Mouse (Mus musculus) ES-Bruce4 (cell line): ENCODE measurements at regions not wholly inside any gene's neighbourhood (a gene's known extent, or its start where the extent isn't known, plus 50 kb on each side); places are given as distances from the start of the nearest gene placed in this dataset.
"Not testable (repeated sequence)": the region's sequence is repeated elsewhere in the genome, so short reads cannot be mapped to it uniquely, and the experiment has no call there.

Experiments used
- H3K27ac ChIP-seq: 2 replicates; pipeline ENCODE4 v1.5.1; 2012; ENCODE audit warnings: low read length, inconsistent platforms; ENCODE audit not compliant: insufficient read depth
- H3K27me3 ChIP-seq: 2 replicates; pipeline ENCODE4 v1.6.1; 2012; ENCODE audit warnings: mild to moderate bottlenecking, low read length, inconsistent platforms; ENCODE audit not compliant: control insufficient read depth, poor library complexity, insufficient read depth, severe bottlenecking
- H3K36me3 ChIP-seq: 2 replicates; pipeline ENCODE4 v1.6.1; 2012; ENCODE audit warnings: inconsistent platforms, mild to moderate bottlenecking, low read length, moderate library complexity; ENCODE audit not compliant: control insufficient read depth, poor library complexity, insufficient read depth, severe bottlenecking
- H3K4me1 ChIP-seq: one replicate; pipeline ENCODE4 v1.8.1; 2011; ENCODE audit warnings: low read length; ENCODE audit not compliant: control insufficient read depth, insufficient read depth
- H3K4me3 ChIP-seq: 2 replicates; pipeline ENCODE4 v1.5.1; 2011; ENCODE audit warnings: low read depth, mild to moderate bottlenecking, low read length
- H3K9ac ChIP-seq: 2 replicates; pipeline ENCODE4 v1.6.1; 2012; ENCODE audit warnings: low read depth, mild to moderate bottlenecking, inconsistent platforms; ENCODE audit not compliant: poor library complexity, severe bottlenecking
- H3K9me3 ChIP-seq: replicated peaks from 2 replicates; pipeline ENCODE4 v1.6.1; 2012; ENCODE audit warnings: mild to moderate bottlenecking, low read length, inconsistent platforms; ENCODE audit not compliant: control insufficient read depth, poor library complexity, insufficient read depth, severe bottlenecking
- CTCF ChIP-seq: IDR thresholded peaks from one replicate; pipeline ENCODE4 v1.8.1; 2011; ENCODE audit warnings: low read depth, low read length
- EP300 ChIP-seq: IDR thresholded peaks from 2 replicates; pipeline ENCODE4 v1.6.1; 2011; ENCODE audit warnings: low read depth, low read length; ENCODE audit not compliant: insufficient read depth
- POLR2A ChIP-seq: IDR thresholded peaks from one replicate; pipeline ENCODE4 v1.8.1; 2011; ENCODE audit warnings: low read length; ENCODE audit not compliant: insufficient read depth

DNA sequence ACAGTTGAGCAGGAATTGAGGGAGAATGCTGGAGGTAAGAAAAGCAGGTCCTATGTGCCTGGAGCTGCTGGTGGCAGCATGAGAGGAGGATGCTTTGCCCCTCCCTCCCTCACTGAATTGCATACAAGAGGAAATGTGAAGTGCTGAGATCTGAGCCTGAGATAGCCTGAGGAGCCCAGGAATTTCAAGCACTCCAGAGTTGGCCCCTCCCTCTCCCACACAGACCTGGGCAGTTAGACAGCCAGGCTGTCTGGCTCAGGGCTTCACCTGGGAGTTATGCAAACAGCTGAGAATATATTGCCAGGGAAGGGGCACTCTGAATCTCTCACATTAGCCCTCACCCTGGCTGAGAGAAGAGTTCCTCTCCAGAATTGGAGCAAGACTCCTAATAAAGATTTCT, 937.8 kb upstream of the Zfp386 start:
- H3K27me3 ChIP-seq = no peaks in the 10 kb centered on the region
- no peak overlapping the region for H3K27ac ChIP-seq
- TF ChIP-seq POLR2A = no peak
- no peak for TF ChIP-seq CTCF
- TF ChIP-seq EP300 = no peak
- H3K4me3 ChIP-seq = no peak overlapping the region
- H3K36me3 ChIP-seq = no peaks in the 10 kb centered on the region
- no peaks in the 10 kb centered on the region for H3K4me1 ChIP-seq
- no peak overlapping the region for H3K9ac ChIP-seq
- no peaks in the 10 kb centered on the region for H3K9me3 ChIP-seq

DNA sequence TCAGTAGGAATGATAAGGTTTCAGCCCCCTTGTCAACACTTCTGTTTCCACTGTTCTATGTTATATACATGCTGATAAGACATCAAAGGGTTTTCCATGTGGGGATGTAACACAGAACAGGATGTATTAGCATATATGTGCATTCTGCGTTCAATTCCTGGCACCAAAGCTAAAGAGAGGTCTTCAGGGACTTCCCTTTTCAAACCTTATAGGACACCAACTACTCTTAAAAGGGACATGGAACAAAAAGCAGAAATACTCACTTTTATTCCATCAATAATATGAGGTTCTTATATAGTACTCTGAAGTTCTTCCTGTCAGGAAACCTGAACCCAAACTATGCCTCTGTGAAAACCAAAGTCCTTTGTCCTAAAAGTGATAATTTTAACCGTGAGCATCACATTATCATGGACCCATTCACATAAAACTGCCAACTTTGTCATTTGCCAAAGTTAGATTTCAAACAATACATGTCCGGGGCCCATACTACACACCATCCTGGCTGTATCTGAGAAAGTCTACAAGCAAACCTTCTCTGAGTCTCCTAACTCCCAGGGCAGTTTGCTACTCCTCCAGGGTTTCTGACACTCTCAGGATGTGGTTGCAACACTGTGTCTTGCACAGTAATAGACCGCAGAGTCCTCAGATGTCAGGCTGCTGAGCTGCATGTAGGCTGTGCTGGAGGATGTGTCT, 928.2 kb upstream of the Zfp386 start:
- H3K4me1 ChIP-seq, H3K27ac ChIP-seq, H3K27me3 ChIP-seq, H3K36me3 ChIP-seq, H3K9ac ChIP-seq, H3K4me3 ChIP-seq, H3K9me3 ChIP-seq: not testable (repeated sequence)

DNA sequence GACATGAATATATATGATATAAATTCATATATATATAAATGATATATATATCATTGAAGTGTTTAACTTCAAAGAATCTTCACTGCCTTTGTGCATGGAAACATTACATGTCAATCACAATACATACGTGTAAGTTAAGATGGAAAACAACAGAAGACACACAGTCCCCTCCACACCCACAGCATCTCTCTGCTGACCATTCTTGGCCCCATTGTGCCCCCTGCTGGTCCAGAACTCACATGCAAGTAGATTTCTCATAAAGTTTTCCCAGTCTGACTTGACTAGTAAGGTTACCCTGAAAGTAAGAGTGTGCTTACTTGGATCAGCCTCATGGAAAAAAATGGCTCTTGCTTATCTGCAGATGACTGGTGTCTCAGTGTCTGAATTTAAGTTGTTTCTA, 926.3 kb upstream of the Zfp386 start:
- H3K9me3 ChIP-seq = no peaks in the 10 kb centered on the region
- no peak overlapping the region for H3K4me3 ChIP-seq
- H3K27ac ChIP-seq = no peak overlapping the region
- TF ChIP-seq CTCF = no peak
- no peak for TF ChIP-seq EP300
- TF ChIP-seq POLR2A = no peak
- H3K27me3 ChIP-seq = no peaks in the 10 kb centered on the region
- no peaks in the 10 kb centered on the region for H3K36me3 ChIP-seq
- no peak overlapping the region for H3K9ac ChIP-seq
- H3K4me1 ChIP-seq = no peaks in the 10 kb centered on the region

DNA sequence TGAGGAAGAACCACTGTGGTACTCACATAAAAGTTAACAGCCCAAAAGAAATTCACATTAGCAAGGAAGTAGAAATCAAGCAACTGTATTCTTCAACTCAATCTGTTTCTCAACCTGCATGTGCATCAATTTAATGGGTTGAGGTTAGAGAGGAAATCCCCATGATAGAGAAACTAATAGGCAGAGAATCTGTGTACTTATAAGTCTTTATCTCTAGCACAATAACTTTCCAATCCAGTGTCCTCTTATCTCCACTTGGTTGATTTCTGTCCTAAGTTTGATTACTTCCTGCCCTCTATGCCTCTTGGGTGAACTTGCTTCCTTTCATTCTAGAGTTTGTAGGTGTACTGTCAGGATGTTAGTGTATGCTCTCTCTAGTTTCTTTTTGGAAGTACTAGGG, 925.6 kb upstream of the Zfp386 start:
- H3K4me1 ChIP-seq = no peaks in the 10 kb centered on the region
- H3K36me3 ChIP-seq = no peaks in the 10 kb centered on the region
- H3K9ac ChIP-seq = no peak overlapping the region
- H3K27me3 ChIP-seq = no peaks in the 10 kb centered on the region
- H3K4me3 ChIP-seq = no peak overlapping the region
- TF ChIP-seq POLR2A = no peak
- TF ChIP-seq CTCF = no peak
- no peak for TF ChIP-seq EP300
- H3K27ac ChIP-seq = no peak overlapping the region
- H3K9me3 ChIP-seq = no peaks in the 10 kb centered on the region

DNA sequence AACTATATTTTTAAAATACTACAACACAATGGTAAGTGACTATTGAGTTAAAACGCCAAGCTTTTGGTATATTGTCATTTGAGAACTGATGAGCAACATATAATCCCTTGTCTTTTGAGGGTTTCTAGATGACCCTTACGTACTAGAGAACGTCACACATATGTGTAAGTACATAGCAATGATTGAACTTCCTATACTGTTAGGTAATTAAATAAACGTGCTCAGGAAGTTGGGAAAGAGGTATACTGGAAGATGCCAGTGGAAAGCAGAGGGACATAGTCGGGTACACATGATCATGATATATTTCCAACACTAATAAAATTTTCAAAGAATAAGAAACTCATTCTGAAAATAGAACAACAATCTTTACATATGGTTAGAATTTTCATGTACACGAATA, 914.6 kb upstream of the Zfp386 start:
- H3K4me1 ChIP-seq, H3K9me3 ChIP-seq, H3K27ac ChIP-seq, H3K27me3 ChIP-seq, H3K36me3 ChIP-seq, H3K4me3 ChIP-seq, H3K9ac ChIP-seq: not testable (repeated sequence)

DNA sequence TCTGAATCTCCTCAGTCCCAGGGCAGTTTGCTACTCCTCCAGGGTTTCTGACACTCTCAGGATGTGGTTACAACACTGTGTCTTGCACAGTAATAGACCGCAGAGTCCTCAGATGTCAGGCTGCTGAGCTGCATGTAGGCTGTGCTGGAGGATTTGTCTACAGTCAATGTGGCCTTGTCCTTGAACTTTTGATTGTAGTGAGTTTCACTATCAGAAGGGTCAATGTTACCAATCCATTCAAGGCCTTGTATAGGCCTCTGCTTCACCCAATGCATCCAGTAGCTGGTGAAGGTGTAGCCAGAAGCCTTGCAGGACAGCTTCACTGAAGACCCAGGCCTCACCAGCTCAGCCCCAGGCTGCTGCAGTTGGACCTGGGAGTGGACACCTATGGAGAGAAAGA, 902.1 kb upstream of the Zfp386 start:
- not testable (repeated sequence) for H3K4me1 ChIP-seq, H3K9ac ChIP-seq, H3K36me3 ChIP-seq, H3K27ac ChIP-seq, H3K27me3 ChIP-seq, H3K9me3 ChIP-seq, H3K4me3 ChIP-seq

DNA sequence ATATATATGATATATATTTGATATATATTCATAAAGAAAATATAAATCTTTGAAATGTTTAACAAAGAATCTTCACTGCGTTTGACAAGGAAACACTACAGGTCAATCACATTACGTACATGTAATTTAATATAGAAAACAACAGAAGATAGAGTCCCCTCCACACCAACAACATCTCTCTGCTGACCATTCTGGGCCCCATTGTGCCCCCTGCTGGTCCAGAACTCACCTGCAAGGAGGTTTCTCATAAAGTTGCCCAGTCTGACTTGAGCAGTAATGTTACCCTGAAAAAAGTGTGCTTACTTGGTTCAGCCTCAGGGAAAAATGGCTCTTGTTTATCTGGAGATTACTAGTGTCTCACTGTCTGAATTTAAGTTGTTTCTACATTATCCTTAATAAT, 901.1 kb upstream of the Zfp386 start:
- not testable (repeated sequence) for H3K9ac ChIP-seq, H3K4me1 ChIP-seq, H3K9me3 ChIP-seq, H3K4me3 ChIP-seq, H3K27ac ChIP-seq, H3K36me3 ChIP-seq, H3K27me3 ChIP-seq

DNA sequence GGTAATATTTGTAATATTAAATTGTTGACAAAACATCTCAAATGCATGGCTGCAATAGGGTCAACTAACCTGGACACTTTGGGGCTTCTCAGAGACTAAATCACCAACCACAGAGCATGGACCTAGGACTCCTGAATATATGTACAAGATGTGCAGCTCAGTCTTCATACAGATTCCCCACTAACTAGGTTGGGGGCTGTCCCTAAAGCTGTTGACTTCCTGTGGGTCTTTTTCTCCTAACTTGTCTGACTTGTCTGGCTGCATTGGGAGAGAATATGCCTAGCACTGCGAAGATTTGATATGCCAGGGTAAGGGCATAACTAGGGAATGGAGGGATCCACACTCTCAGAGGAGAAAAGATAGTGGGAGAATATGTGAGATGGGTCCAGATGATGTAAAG, 895.6 kb upstream of the Zfp386 start:
- H3K4me1 ChIP-seq, H3K9ac ChIP-seq, H3K9me3 ChIP-seq, H3K4me3 ChIP-seq, H3K36me3 ChIP-seq, H3K27me3 ChIP-seq, H3K27ac ChIP-seq: not testable (repeated sequence)

DNA sequence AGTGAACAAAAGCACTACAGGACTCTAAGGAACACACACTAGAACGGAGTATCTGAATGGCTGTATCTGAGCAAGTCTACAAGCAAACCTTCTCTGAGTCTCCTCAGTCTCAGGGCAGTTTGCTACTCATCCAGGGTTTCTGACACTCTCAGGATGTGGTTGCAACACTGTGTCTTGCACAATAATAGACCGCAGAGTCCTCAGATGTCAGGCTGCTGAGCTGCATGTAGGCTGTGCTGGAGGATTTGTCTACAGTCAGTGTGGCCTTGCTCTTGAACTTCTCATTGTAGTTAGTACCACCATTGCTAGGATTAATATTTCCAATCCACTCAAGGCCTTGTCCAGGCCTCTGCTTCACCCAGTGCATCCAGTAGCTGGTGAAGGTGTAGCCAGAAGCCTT, 889.3 kb upstream of the Zfp386 start:
- not testable (repeated sequence) for H3K27ac ChIP-seq, H3K9ac ChIP-seq, H3K27me3 ChIP-seq, H3K4me3 ChIP-seq, H3K4me1 ChIP-seq, H3K36me3 ChIP-seq, H3K9me3 ChIP-seq
